Mouse (Mus musculus): Measurements from ENCODE around the gene Ugt1a8. TPM values are rescaled to one million over a fixed set of nuclear protein-coding genes. Genes with fewer than 3 reads are reported as not detected.

Gene Ugt1a8
- total and polyA plus RNA-seq, 3 experiments, result not detected

DNA sequence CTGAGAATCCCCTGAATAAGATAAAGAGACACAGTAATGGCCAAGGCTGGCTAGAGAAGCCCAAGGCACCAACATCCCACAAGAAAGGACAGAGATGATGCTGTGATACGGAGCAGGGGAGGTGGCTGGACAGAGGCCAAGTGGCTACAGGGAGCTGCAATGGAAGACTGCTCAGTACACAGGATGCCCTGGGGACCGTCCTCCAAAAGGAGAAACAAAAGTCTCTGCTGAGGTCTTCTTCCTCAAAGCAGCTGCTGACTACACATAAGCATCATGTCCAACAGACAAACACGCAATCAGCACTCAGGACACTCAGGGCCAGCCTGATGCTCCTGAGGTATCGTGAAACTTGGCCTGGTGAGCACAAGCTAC lies 177.2 kb downstream of the Ugt1a8 start:
- H3K9ac ChIP-seq (ENCODE audit: low read depth, low read length), result no peak overlapping the region
- no peak for DNase-seq
- H3K36me3 ChIP-seq (ENCODE audit: control insufficient read depth, insufficient read depth, low read length), result no peaks in the 10 kb centered on the region
- H3K4me1 ChIP-seq (ENCODE audit: control insufficient read depth, insufficient read depth, low read length), result no peaks in the 10 kb centered on the region
- H3K79me2 ChIP-seq (replicated peaks; ENCODE audit: control insufficient read depth, insufficient read depth, low read length), result no peaks in the 10 kb centered on the region
- no peak overlapping the region for H3K27ac ChIP-seq
- TF ChIP-seq CTCF (IDR thresholded peaks at IDR 0.05), result no peak
- no peak for TF ChIP-seq EP300 (IDR thresholded peaks at IDR 0.05; ENCODE audit: insufficient read depth, low read depth, low read length)
- TF ChIP-seq POLR2A (IDR thresholded peaks at IDR 0.05; ENCODE audit: insufficient read depth, low read depth, low read length), result no peak
- H3K27me3 ChIP-seq (ENCODE audit: control insufficient read depth, insufficient read depth, low read length), result no peaks in the 10 kb centered on the region
- WGBS, result 60% methylated on average over 4 of the region's 4 CpGs
- intact Hi-C loops (cut with DNase I), result loop anchor here (1.0 kb wide), 1 partner anchor 11 kb away; no protein-coding TSS in a partner anchor
- no peak overlapping the region for H3K4me3 ChIP-seq

DNA sequence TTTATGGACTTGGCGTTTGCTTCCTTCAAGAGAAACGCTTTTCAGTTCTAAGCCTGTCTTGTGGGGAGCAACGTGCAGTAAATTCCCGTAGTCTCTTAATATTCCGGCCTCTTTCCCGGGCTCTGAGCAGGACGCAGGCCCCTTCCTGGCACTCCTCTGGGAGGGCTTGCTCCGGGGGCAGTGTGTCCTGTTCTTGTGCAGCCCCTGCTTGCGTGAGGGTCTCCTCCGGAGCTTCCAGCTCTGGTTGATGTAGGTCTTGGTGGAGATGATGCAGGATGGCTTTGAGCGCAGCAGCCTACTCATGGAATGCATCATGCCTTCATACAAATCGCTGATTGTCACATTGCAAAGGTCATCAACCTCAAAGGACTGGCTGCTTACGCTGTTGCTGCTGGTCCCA lies 178.5 kb downstream of the Ugt1a8 start:
- Histone ChIP-seq H3K27me3 (ENCODE audit: control insufficient read depth, insufficient read depth, low read length) (no peaks in the 10 kb centered on the region), H3K79me2 (replicated peaks; ENCODE audit: control insufficient read depth, insufficient read depth, low read length) (no peaks in the 10 kb centered on the region), H3K9ac (ENCODE audit: low read depth, low read length) (no peak overlapping the region), H3K27ac (no peak overlapping the region), H3K4me1 (ENCODE audit: control insufficient read depth, insufficient read depth, low read length) (no peaks in the 10 kb centered on the region), H3K36me3 (ENCODE audit: control insufficient read depth, insufficient read depth, low read length) (no peaks in the 10 kb centered on the region), H3K4me3 (no peak overlapping the region)
- peak in 1 of 2 experiments; percentile 32 for DNase-seq
- 87% methylated on average over 13 of the region's 13 CpGs for WGBS
- intact Hi-C loops (cut with DNase I), result no loop called here
- no peak for TF ChIP-seq EP300 (IDR thresholded peaks at IDR 0.05; ENCODE audit: insufficient read depth, low read depth, low read length)
- TF ChIP-seq CTCF (IDR thresholded peaks at IDR 0.05), result no peak
- TF ChIP-seq POLR2A (IDR thresholded peaks at IDR 0.05; ENCODE audit: insufficient read depth, low read depth, low read length), result no peak

DNA sequence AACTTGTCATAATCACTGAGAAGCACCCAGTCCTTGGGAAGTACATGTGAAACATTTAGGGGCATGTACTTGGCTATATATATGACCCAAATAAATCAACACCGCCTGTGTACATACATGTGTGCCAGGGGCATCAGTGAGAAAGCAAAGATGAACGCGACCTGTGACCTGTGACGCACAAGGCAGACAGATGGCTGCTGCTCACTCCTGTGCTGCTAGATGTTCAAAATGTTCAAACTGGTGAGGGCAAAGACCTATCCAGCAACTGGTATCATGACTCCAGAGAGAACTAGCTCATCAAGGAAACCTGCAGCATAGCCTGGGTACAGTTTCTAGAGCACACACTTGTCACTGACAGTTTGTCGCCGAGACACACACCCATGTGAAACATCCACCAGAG lies 179.9 kb downstream of the Ugt1a8 start:
- no peak for TF ChIP-seq CTCF (IDR thresholded peaks at IDR 0.05)
- TF ChIP-seq EP300 (IDR thresholded peaks at IDR 0.05; ENCODE audit: insufficient read depth, low read depth, low read length), result no peak
- no peak for TF ChIP-seq POLR2A (IDR thresholded peaks at IDR 0.05; ENCODE audit: insufficient read depth, low read depth, low read length)
- no peak overlapping the region for H3K27ac ChIP-seq
- no peaks in the 10 kb centered on the region for H3K36me3 ChIP-seq (ENCODE audit: control insufficient read depth, insufficient read depth, low read length)
- intact Hi-C loops (cut with DNase I), result no loop called here
- H3K27me3 ChIP-seq (ENCODE audit: control insufficient read depth, insufficient read depth, low read length), result no peaks in the 10 kb centered on the region
- H3K9ac ChIP-seq (ENCODE audit: low read depth, low read length), result no peak overlapping the region
- H3K79me2 ChIP-seq (replicated peaks; ENCODE audit: control insufficient read depth, insufficient read depth, low read length), result no peaks in the 10 kb centered on the region
- 92% methylated on average over 6 of the region's 6 CpGs for WGBS
- no peak overlapping the region for H3K4me3 ChIP-seq
- H3K4me1 ChIP-seq (ENCODE audit: control insufficient read depth, insufficient read depth, low read length), result no peaks in the 10 kb centered on the region
- DNase-seq, result peak in 1 of 2 experiments; percentile 29

DNA sequence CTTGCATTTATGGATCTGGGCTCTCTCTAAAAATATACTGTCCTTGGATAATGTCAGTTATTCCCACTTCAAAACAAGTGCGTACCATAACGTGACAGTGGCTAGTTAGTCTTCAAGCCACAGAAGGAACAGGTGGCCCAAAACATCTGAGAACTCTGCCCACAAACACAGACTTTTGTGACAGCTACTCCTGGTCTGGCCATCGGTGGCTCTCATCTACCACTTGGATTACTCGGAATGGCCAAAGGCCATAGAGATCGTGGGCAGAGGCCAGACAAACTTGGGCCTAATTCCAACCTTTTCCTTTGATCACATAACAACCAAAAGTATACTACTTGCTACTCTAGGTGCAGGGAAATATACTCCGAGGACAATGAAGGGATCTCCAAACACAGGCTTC lies 180.5 kb downstream of the Ugt1a8 start:
- intact Hi-C loops (cut with DNase I), result no loop called here
- H3K79me2 ChIP-seq (replicated peaks; ENCODE audit: control insufficient read depth, insufficient read depth, low read length), result no peaks in the 10 kb centered on the region
- no peak overlapping the region for H3K27ac ChIP-seq
- H3K9ac ChIP-seq (ENCODE audit: low read depth, low read length), result no peak overlapping the region
- no peaks in the 10 kb centered on the region for H3K4me1 ChIP-seq (ENCODE audit: control insufficient read depth, insufficient read depth, low read length)
- H3K4me3 ChIP-seq, result no peak overlapping the region
- 80% methylated on average over 6 of the region's 6 CpGs for WGBS
- no peaks in the 10 kb centered on the region for H3K36me3 ChIP-seq (ENCODE audit: control insufficient read depth, insufficient read depth, low read length)
- peak in 1 of 2 experiments; percentile 26 for DNase-seq
- H3K27me3 ChIP-seq (ENCODE audit: control insufficient read depth, insufficient read depth, low read length), result no peaks in the 10 kb centered on the region
- TF ChIP-seq EP300 (IDR thresholded peaks at IDR 0.05; ENCODE audit: insufficient read depth, low read depth, low read length) (no peak), POLR2A (IDR thresholded peaks at IDR 0.05; ENCODE audit: insufficient read depth, low read depth, low read length) (no peak), CTCF (IDR thresholded peaks at IDR 0.05) (no peak)

Other genes starting within 250 kb of the Ugt1a8 start
- 10 to 100 TPM; 40.8 to 47.3 TPM for gene Dgkd, start 234.5 kb upstream of the Ugt1a8 start, total RNA-seq (2021)
- gene Dgkd, start 234.5 kb upstream of the Ugt1a8 start, polyA plus RNA-seq (2012; rRNA removed), result 23.5 and 34.7 TPM in 2 replicates
- 10 to 100 TPM; 15.2 to 15.6 TPM for gene Usp40, start 79.3 kb upstream of the Ugt1a8 start, total RNA-seq (2021)
- gene Usp40, start 79.3 kb upstream of the Ugt1a8 start, polyA plus RNA-seq (2012; rRNA removed), result 9.3 and 12.7 TPM in 2 replicates
- not detected for gene Ugt1a10, start 32.4 kb upstream of the Ugt1a8 start, total RNA-seq (2021)
- gene Ugt1a10, start 32.4 kb upstream of the Ugt1a8 start, polyA plus RNA-seq (2012; rRNA removed), result not detected in 2 replicates
- gene Ugt1a9, start 17.0 kb upstream of the Ugt1a8 start, total RNA-seq (2021), result not detected
- not detected in 2 replicates for gene Ugt1a9, start 17.0 kb upstream of the Ugt1a8 start, polyA plus RNA-seq (2012; rRNA removed)
- 1 to 10 TPM in 1 of 2 experiments, under 1 TPM in 1; 0.70 to 1.2 TPM for gene Ugt1a7c, start 7.2 kb downstream of the Ugt1a8 start, total RNA-seq (2021)
- 0.26 and 0.90 TPM in 2 replicates for gene Ugt1a7c, start 7.2 kb downstream of the Ugt1a8 start, polyA plus RNA-seq (2012; rRNA removed)
- 1 to 10 TPM; 1.4 to 1.8 TPM for gene Ugt1a6b, start 15.4 kb downstream of the Ugt1a8 start, total RNA-seq (2021)
- 0.64 and 4.2 TPM in 2 replicates for gene Ugt1a6b, start 15.4 kb downstream of the Ugt1a8 start, polyA plus RNA-seq (2012; rRNA removed)
- gene Ugt1a6a, start 47.0 kb downstream of the Ugt1a8 start, total RNA-seq (2021), result 1 to 10 TPM; 2.1 to 2.4 TPM
- 2.6 and 3.7 TPM in 2 replicates for gene Ugt1a6a, start 47.0 kb downstream of the Ugt1a8 start, polyA plus RNA-seq (2012; rRNA removed)
- gene Ugt1a5, start 78.2 kb downstream of the Ugt1a8 start, total RNA-seq (2021), result not detected
- gene Ugt1a5, start 78.2 kb downstream of the Ugt1a8 start, polyA plus RNA-seq (2012; rRNA removed), result not detected in 2 replicates
- gene Ugt1a2, start 112.8 kb downstream of the Ugt1a8 start, total RNA-seq (2021), result not detected
- not detected in 2 replicates for gene Ugt1a2, start 112.8 kb downstream of the Ugt1a8 start, polyA plus RNA-seq (2012; rRNA removed)
- gene Dnajb3, start 118.0 kb downstream of the Ugt1a8 start, total RNA-seq (2021), result under 1 TPM in 1 of 2 experiments, not detected in 1; 0.23 TPM
- 0.53 and 0.66 TPM in 2 replicates for gene Dnajb3, start 118.0 kb downstream of the Ugt1a8 start, polyA plus RNA-seq (2012; rRNA removed)
- not detected for gene Ugt1a1, start 124.1 kb downstream of the Ugt1a8 start, total RNA-seq (2021)
- 0.32 TPM in 1 of 2 replicates, not detected in the other for gene Ugt1a1, start 124.1 kb downstream of the Ugt1a8 start, polyA plus RNA-seq (2012; rRNA removed)
- gene Mroh2a, start 139.2 kb downstream of the Ugt1a8 start, total RNA-seq (2021), result under 1 TPM in 1 of 2 experiments, not detected in 1; 0.13 TPM
- gene Mroh2a, start 139.2 kb downstream of the Ugt1a8 start, polyA plus RNA-seq (2012; rRNA removed), result 0.06 TPM in 2 replicates
- 10 to 100 TPM in 1 of 2 experiments, 1 to 10 TPM in 1; 8.7 to 11.5 TPM for gene Hjurp, start 189.8 kb downstream of the Ugt1a8 start, total RNA-seq (2021)
- gene Hjurp, start 189.8 kb downstream of the Ugt1a8 start, polyA plus RNA-seq (2012; rRNA removed), result 12.7 and 23.9 TPM in 2 replicates
- not detected for gene Trpm8, start 189.8 kb downstream of the Ugt1a8 start, total RNA-seq (2021)
- gene Trpm8, start 189.8 kb downstream of the Ugt1a8 start, polyA plus RNA-seq (2012; rRNA removed), result not detected in 2 replicates